Mouse (Mus musculus) yolk sac, embryonic 10.5 days (tissue): Measurements from ENCODE around the gene Pls3.
A peak's percentile ranks its signal among the peaks of the same experiment; 100 is the strongest.
"Not testable (repeated sequence)": the region's sequence is repeated elsewhere in the genome, so short reads cannot be mapped to it uniquely, and the experiment has no call there.

Source experiments
- DNase-seq: peaks from one replicate; pipeline ENCODE4 v3.0.0-alpha.2; 2017; ENCODE audit warnings: low spot score

Pls3 gene

GRCm38 (mm10) chrX:75777461-75777860 lies 97.5 kb downstream of the Pls3 start:
- no peak for DNase-seq

GRCm38 (mm10) chrX:75764794-75765328 lies 110.1 kb downstream of the Pls3 start:
- DNase-seq, result peak; percentile 2

GRCm38 (mm10) chrX:75764135-75764793 lies 110.7 kb downstream of the Pls3 start:
- DNase-seq, result peak; percentile 60

GRCm38 (mm10) chrX:75759461-75759860 lies 115.5 kb downstream of the Pls3 start:
- not testable (repeated sequence) for DNase-seq

GRCm38 (mm10) chrX:75759036-75759435 lies 115.9 kb downstream of the Pls3 start:
- DNase-seq, result peak; percentile 29

- not testable (repeated sequence) for DNase-seq
These were observed 117.0 kb downstream of the Pls3 start for GRCm38 (mm10) chrX:75757966-75758365.

GRCm38 (mm10) chrX:75754531-75754930 lies 120.5 kb downstream of the Pls3 start:
- DNase-seq, result not testable (repeated sequence)

GRCm38 (mm10) chrX:75750126-75750725 lies 124.8 kb downstream of the Pls3 start:
- DNase-seq, result not testable (repeated sequence)

GRCm38 (mm10) chrX:75749312-75749711 lies 125.7 kb downstream of the Pls3 start:
- peak; percentile 8 for DNase-seq

GRCm38 (mm10) chrX:75744466-75744865 lies 130.5 kb downstream of the Pls3 start:
- DNase-seq, result peak; percentile 26

- not testable (repeated sequence) for DNase-seq
These were observed 135.5 kb downstream of the Pls3 start for GRCm38 (mm10) chrX:75739464-75739863.
